Mouse (Mus musculus) ES-E14 (cell line): ENCODE measurements around the gene Nelfb. TPM values are rescaled to one million over a fixed set of nuclear protein-coding genes. Genes with fewer than 3 reads are reported as not detected.

ENCODE experiments used
- DNase-seq: peaks from one replicate; pipeline ENCODE4 v3.0.0-alpha.2; 2013; ENCODE audit warnings: low read depth, low spot score
- H3K27ac ChIP-seq: 2 replicates; pipeline ENCODE4 v1.5.1; 2012; ENCODE audit warnings: low read depth, mild to moderate bottlenecking, low read length, moderate library complexity, mixed read lengths; ENCODE audit not compliant: poor library complexity, insufficient read depth, severe bottlenecking
- H3K36me3 ChIP-seq: 2 replicates; pipeline ENCODE4 v1.6.1; 2012; ENCODE audit warnings: mild to moderate bottlenecking, low read length, moderate library complexity, mixed read lengths; ENCODE audit not compliant: control insufficient read depth, poor library complexity, insufficient read depth, severe bottlenecking
- H3K4me1 ChIP-seq, 2 experiments: fragments of 150-350 bp in 1 of 2; sonication (generic) in 1 of 2; 2 replicates each; pipeline ENCODE4 v1.6.1; 2012; ENCODE audit warnings: low read length in 2 of 2, mild to moderate bottlenecking in 1 of 2, mixed read lengths in 1 of 2; ENCODE audit not compliant: control insufficient read depth in 2 of 2, insufficient read depth in 2 of 2, poor library complexity in 1 of 2
- H3K4me3 ChIP-seq, 2 experiments: fragments of 150-350 bp in 1 of 2; sonication (generic) in 1 of 2; 2 replicates each; pipeline ENCODE4 v1.5.1; 2012; ENCODE audit warnings: low read length in 2 of 2, low read depth in 1 of 2, mild to moderate bottlenecking in 1 of 2, mixed read lengths in 1 of 2; ENCODE audit not compliant: insufficient read depth in 1 of 2, poor library complexity in 1 of 2, severe bottlenecking in 1 of 2
- H3K9ac ChIP-seq: 2 replicates; pipeline ENCODE4 v1.6.1; 2012; ENCODE audit warnings: low read depth, mild to moderate bottlenecking, low read length, mixed read lengths; ENCODE audit not compliant: poor library complexity, insufficient read depth, severe bottlenecking
- H3K9me3 ChIP-seq: fragments of 150-350 bp; sonication (generic); 2 replicates; pipeline ENCODE4 v1.6.1; 2012; ENCODE audit warnings: low read depth, mild to moderate bottlenecking, low read length; ENCODE audit not compliant: control insufficient read depth, insufficient read depth
- CHD2 ChIP-seq: IDR thresholded peaks from 2 replicates; pipeline ENCODE4 v1.6.1; 2014; ENCODE audit warnings: mild to moderate bottlenecking, low read depth, low read length, inconsistent platforms
- HCFC1 ChIP-seq: IDR thresholded peaks from 2 replicates; pipeline ENCODE4 v1.6.1; 2012; ENCODE audit warnings: low read length, inconsistent platforms, borderline replicate concordance; ENCODE audit not compliant: insufficient read depth
- MAFK ChIP-seq: IDR thresholded peaks from 2 replicates; pipeline ENCODE4 v1.6.1; 2014; ENCODE audit warnings: mild to moderate bottlenecking, low read depth, low read length, inconsistent platforms; ENCODE audit not compliant: insufficient read depth
- ZC3H11A ChIP-seq: IDR thresholded peaks from 2 replicates; pipeline ENCODE4 v1.6.1; 2012; ENCODE audit warnings: low read depth, mild to moderate bottlenecking, inconsistent platforms, low read length, borderline replicate concordance
- ZNF384 ChIP-seq: IDR thresholded peaks from 2 replicates; pipeline ENCODE4 v1.6.1; 2012; ENCODE audit warnings: low read depth, low read length, inconsistent platforms
- in situ Hi-C, 2 experiments: fragments of 600-800 bp; cut with MboI; formaldehyde crosslinking; loops; one replicate each; pipeline ENCODE4 v1.15.1; 2025; ENCODE audit warnings: low sequenced_read_pairs in 2 of 2, inconsistent platforms in 1 of 2; ENCODE audit not compliant: unreplicated experiment in 2 of 2
- total RNA-seq: library from RNA; depleted of rRNA; stranded (reverse); fragments of 300-350 nt; gene quantifications from 2 replicates; pipeline ENCODE4 v1.2.3, GENCODE M21; 2012

Gene Nelfb
- total RNA-seq, 1 experiment, result 50.9 TPM

DNA sequence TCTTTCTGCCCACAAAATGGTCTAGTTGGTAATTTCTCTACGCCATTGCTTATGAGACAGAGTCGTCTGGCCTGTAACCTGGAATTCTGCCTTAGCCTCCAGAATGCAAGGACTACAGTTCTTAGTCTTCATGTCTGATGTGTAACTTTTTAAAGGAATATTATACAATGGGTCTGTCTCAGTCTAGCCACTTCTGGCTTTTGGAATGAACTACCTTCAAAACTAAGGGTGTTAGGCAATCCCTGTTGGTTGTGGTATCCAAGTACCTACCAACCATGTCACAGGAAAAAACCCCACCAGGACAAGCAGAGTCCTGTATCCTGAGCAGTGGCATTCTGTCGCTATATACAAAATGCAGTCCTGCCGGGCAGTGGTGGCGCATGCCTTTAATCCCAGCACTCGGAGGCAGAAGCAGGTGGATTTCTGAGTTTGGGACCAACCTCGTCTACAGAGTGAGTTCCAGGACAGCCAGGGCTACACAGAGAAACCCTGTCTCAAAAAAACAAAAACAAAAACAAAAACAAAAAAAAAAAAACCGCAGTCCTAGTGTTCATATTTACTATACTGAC is 14.6 kb upstream of the Nelfb start:
- Histone ChIP-seq H3K36me3 (peaks cover 25% of the 10 kb centered on the region), H3K4me1 (peaks cover 6 to 24% of the 10 kb centered on the region in 2 experiments; a peak in 3 of 4 replicates), H3K9me3 (no peaks in the 10 kb centered on the region), H3K4me3 (peak overlapping the region; percentile 68 to 88; a peak in 3 of 4 replicates), H3K9ac (peak overlapping the region; percentile 67; the same call in 1 of the 2 replicates), H3K27ac (peak overlapping the region; percentile 93; the same call in 1 of the 2 replicates)
- DNase-seq, result no peak
- TF ChIP-seq HCFC1 (no peak), CHD2 (no peak), ZC3H11A (no peak)
- in situ Hi-C loops, result no loop called here

GRCm38 (mm10) chr2:25224766-25225752 is 13.8 kb upstream of the Nelfb start:
- peak overlapping the region; percentile 68 to 88 for H3K4me3 ChIP-seq
- H3K36me3 ChIP-seq, result peaks cover 25% of the 10 kb centered on the region
- in situ Hi-C loops, result no loop called here
- peak; percentile 98 for DNase-seq
- H3K4me1 ChIP-seq, result peaks cover 6 to 21% of the 10 kb centered on the region in 2 experiments; a peak in 3 of 4 replicates
- H3K9me3 ChIP-seq, result no peaks in the 10 kb centered on the region
- TF ChIP-seq ZNF384, result no peak
- TF ChIP-seq CHD2, result peak; percentile 94
- TF ChIP-seq HCFC1, result peak; percentile 55; the same call in 1 of the 2 replicates
- peak overlapping the region; percentile 76 for H3K9ac ChIP-seq
- H3K27ac ChIP-seq, result peak overlapping the region; percentile 93

DNA sequence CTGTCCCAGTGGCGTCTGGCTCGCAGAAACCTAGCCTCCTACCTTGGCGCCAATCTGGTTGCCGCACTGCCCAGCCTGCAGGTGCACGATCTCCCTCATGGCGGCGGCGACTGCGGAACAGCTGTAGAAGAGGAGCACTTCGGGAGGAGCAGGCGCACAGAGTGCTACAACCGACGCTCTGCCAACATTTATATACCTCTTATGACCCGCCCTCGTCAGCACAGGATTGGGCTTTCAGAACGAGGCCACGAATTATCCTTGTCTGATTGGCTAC is 13.1 kb upstream of the Nelfb start, which contains the start of gene Tubb4b:
Gene Tubb4b (minus strand): TSS at position 211 of the 274 bp plus-strand sequence.
- Histone ChIP-seq H3K36me3 (peaks cover 25% of the 10 kb centered on the region), H3K4me1 (peaks cover 6 to 21% of the 10 kb centered on the region in 2 experiments; a peak in 3 of 4 replicates), H3K9ac (peak within 1 kb of the TSS; percentile 99), H3K27ac (peak within 1 kb of the TSS; percentile 98), H3K9me3 (no peaks in the 10 kb centered on the region), H3K4me3 (peak within 1 kb of the TSS; percentile 88 to 98)
- DNase-seq, result no peak
- in situ Hi-C loops, result no loop called here
- TF ChIP-seq HCFC1 (0 out of 2 replicates have a peak, but pooled peaks have one; percentile 29), ZC3H11A (no peak)

DNA sequence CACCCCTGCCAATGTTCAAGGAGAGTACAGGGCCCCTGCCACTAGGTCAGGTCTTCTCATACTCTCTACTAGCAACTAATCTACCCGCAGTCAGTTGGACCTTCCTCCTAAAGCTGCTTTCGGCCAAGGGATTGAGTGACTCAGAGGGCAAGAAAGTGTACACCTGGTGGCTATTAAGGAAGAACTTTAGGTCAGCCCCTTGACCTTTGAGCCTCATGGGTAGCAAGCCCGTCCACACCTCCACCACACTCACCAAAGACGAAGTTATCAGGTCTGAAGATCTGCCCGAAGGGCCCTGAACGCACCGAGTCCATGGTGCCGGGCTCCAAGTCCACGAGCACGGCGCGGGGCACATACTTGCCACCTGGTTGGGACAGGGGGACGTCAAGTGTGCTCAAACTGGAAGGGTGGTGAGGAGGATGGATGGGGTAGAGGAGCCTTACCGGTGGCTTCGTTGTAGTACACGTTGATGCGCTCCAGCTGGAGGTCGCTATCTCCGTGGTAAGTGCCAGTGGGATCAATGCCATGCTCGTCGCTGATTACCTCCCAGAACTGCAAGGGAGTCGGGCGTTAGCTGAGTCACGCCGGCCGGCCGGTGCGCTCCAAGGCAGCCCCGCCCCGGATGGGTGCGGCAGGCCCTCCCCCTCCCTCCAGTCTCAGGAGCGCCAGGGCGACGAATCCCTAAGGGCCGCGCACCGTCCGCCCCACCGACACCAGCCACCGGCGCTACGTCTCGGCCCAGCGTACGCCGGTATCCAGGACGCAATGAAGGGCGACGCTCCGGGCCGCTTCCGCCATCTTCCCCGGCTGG is 12.6 kb upstream of the Nelfb start:
- no peak for TF ChIP-seq CHD2
- TF ChIP-seq ZC3H11A, result no peak
- no peak; the same call in 1 of the 2 replicates for TF ChIP-seq HCFC1
- peak; percentile 82; the same call in 1 of the 2 replicates for TF ChIP-seq MAFK
- TF ChIP-seq ZNF384, result no peak
- H3K4me1 ChIP-seq, result peaks cover 6 to 19% of the 10 kb centered on the region in 2 experiments; a peak in 3 of 4 replicates
- H3K9ac ChIP-seq, result peak overlapping the region; percentile 99
- DNase-seq, result peak; percentile 65
- peak overlapping the region; percentile 87 to 98 for H3K4me3 ChIP-seq
- H3K36me3 ChIP-seq, result peaks cover 25% of the 10 kb centered on the region
- in situ Hi-C loops, result no loop called here
- H3K27ac ChIP-seq, result peak overlapping the region; percentile 98
- H3K9me3 ChIP-seq, result no peaks in the 10 kb centered on the region
